Mouse (Mus musculus): ENCODE measurements around the gene Prdm2. TPM values are rescaled to one million over a fixed set of nuclear protein-coding genes. Genes with fewer than 3 reads are reported as not detected.

Gene Prdm2
- polyA plus RNA-seq, 1 experiment: 34.9 TPM

DNA sequence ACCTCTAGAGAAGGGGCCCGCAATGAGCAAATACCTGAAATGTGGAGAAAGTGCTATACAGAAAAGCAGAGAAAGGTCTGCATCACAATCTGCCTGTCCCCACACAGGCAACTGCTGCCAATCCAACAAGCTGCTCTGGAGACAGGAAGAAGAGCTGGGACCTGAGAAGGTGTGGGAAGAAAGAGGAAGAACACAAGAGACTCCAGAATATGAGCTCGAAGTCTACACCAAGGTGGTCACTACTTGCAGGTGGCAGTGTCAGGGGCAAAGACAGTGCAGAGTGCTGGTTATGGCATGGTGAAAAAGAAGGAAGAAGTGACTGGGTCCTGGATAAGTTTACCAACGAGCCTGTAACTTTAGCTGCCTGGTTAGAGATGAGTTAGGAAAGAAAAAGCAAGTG is 14.4 kb downstream of the Prdm2 start:
- no peak overlapping the region for H3K27ac ChIP-seq (ENCODE audit: insufficient read depth, low read length)
- no peak for TF ChIP-seq CTCF (IDR thresholded peaks at IDR 0.05; ENCODE audit: low read depth, low read length)
- TF ChIP-seq POLR2A (IDR thresholded peaks at IDR 0.05; ENCODE audit: insufficient read depth, low read length): no peak
- TF ChIP-seq EP300 (IDR thresholded peaks at IDR 0.05; ENCODE audit: insufficient read depth, low read depth, low read length): no peak
- no peaks in the 10 kb centered on the region for H3K36me3 ChIP-seq (ENCODE audit: control insufficient read depth, insufficient read depth, low read length, poor library complexity, severe bottlenecking)
- H3K9ac ChIP-seq (ENCODE audit: low read depth, poor library complexity, severe bottlenecking): no peak overlapping the region
- H3K4me1 ChIP-seq (ENCODE audit: control insufficient read depth, insufficient read depth, low read length): no peaks in the 10 kb centered on the region
- H3K9me3 ChIP-seq (replicated peaks; ENCODE audit: control insufficient read depth, insufficient read depth, low read length, poor library complexity, severe bottlenecking): no peaks in the 10 kb centered on the region
- no peaks in the 10 kb centered on the region for H3K27me3 ChIP-seq (ENCODE audit: control insufficient read depth, insufficient read depth, low read length, poor library complexity, severe bottlenecking)
- no peak overlapping the region for H3K4me3 ChIP-seq (ENCODE audit: low read depth, low read length)

DNA sequence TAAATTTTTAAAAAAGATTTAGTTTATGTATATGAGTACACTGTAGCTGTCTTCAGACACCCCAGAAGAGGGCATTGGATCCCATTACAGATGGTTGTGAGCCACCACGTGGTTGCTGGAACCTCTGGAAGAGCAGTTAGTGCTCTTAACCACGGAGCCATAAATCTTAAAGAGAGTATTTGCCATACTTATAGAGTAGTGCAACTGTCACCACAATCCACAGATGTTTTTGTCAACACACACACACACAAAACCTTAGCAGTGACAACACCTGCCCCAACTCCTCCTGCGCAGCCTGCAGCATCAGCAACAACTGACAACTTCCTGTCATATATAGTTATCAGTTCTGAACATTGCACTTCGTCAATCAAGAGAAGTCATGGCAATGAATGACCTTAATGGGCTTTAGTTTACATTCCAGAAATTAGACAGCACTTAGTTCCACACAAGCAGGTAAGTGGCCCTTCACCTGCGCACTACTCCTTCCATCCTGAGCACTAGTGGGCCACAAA is 14.9 kb downstream of the Prdm2 start:
- no peak for TF ChIP-seq POLR2A (IDR thresholded peaks at IDR 0.05; ENCODE audit: insufficient read depth, low read length)
- no peak for TF ChIP-seq EP300 (IDR thresholded peaks at IDR 0.05; ENCODE audit: insufficient read depth, low read depth, low read length)
- TF ChIP-seq CTCF (IDR thresholded peaks at IDR 0.05; ENCODE audit: low read depth, low read length): no peak

DNA sequence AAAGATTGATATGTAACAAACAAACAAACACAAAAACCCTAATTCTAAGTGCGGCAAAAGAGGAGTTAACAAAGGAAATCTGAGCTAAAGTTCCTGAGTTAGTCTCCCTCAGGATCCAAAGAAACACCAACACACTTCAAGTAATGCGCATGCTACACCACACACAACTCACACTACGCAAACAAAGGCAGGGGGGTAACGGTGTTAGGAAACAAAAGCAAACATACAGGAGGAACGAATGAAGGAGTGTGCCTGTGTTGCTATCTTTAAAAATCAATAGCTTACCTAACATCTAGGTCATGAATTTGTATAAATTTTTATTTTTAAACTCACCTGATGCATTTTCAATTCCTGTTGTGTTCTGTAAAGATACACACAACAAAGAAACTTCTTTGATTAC is 18.5 kb downstream of the Prdm2 start:
- TF ChIP-seq EP300 (IDR thresholded peaks at IDR 0.05; ENCODE audit: insufficient read depth, low read depth, low read length) (no peak), CTCF (IDR thresholded peaks at IDR 0.05; ENCODE audit: low read depth, low read length) (no peak), POLR2A (IDR thresholded peaks at IDR 0.05; ENCODE audit: insufficient read depth, low read length) (no peak)
- Histone ChIP-seq H3K27me3 (ENCODE audit: control insufficient read depth, insufficient read depth, low read length, poor library complexity, severe bottlenecking) (no peaks in the 10 kb centered on the region), H3K36me3 (ENCODE audit: control insufficient read depth, insufficient read depth, low read length, poor library complexity, severe bottlenecking) (no peaks in the 10 kb centered on the region), H3K4me3 (ENCODE audit: low read depth, low read length) (no peak overlapping the region), H3K4me1 (ENCODE audit: control insufficient read depth, insufficient read depth, low read length) (peaks cover 2% of the 10 kb centered on the region), H3K9ac (ENCODE audit: low read depth, poor library complexity, severe bottlenecking) (no peak overlapping the region), H3K9me3 (replicated peaks; ENCODE audit: control insufficient read depth, insufficient read depth, low read length, poor library complexity, severe bottlenecking) (no peaks in the 10 kb centered on the region), H3K27ac (ENCODE audit: insufficient read depth, low read length) (no peak overlapping the region)

More for the DNA sequence above, 14.9 kb downstream of the Prdm2 start:
- Histone ChIP-seq H3K9ac (ENCODE audit: low read depth, poor library complexity, severe bottlenecking) (no peak overlapping the region), H3K36me3 (ENCODE audit: control insufficient read depth, insufficient read depth, low read length, poor library complexity, severe bottlenecking) (no peaks in the 10 kb centered on the region), H3K4me3 (ENCODE audit: low read depth, low read length) (no peak overlapping the region), H3K27ac (ENCODE audit: insufficient read depth, low read length) (no peak overlapping the region), H3K4me1 (ENCODE audit: control insufficient read depth, insufficient read depth, low read length) (no peaks in the 10 kb centered on the region), H3K27me3 (ENCODE audit: control insufficient read depth, insufficient read depth, low read length, poor library complexity, severe bottlenecking) (no peaks in the 10 kb centered on the region), H3K9me3 (replicated peaks; ENCODE audit: control insufficient read depth, insufficient read depth, low read length, poor library complexity, severe bottlenecking) (no peaks in the 10 kb centered on the region)

DNA sequence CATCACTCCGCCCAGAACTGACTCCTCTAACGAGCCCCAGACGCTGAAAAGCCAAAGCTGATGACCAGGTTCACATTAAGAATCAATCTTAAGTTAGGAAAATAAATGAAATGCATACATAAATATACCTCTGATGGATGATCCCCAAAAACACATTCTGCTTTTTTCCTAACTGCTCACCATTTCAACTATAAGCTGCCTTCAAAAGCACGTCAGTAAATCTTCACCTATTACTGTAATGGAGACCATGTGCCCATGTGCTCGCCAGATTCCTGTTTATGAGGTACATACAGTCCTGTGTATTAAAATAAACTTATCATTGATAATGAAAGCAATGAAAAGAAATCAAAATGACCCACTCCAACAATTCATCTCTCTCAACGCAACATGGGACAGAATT is 19.6 kb downstream of the Prdm2 start:
- Histone ChIP-seq H3K36me3 (ENCODE audit: control insufficient read depth, insufficient read depth, low read length, poor library complexity, severe bottlenecking) (no peaks in the 10 kb centered on the region), H3K9me3 (replicated peaks; ENCODE audit: control insufficient read depth, insufficient read depth, low read length, poor library complexity, severe bottlenecking) (no peaks in the 10 kb centered on the region), H3K4me3 (ENCODE audit: low read depth, low read length) (no peak overlapping the region), H3K27me3 (ENCODE audit: control insufficient read depth, insufficient read depth, low read length, poor library complexity, severe bottlenecking) (no peaks in the 10 kb centered on the region), H3K27ac (ENCODE audit: insufficient read depth, low read length) (no peak overlapping the region), H3K4me1 (ENCODE audit: control insufficient read depth, insufficient read depth, low read length) (peaks cover 2% of the 10 kb centered on the region), H3K9ac (ENCODE audit: low read depth, poor library complexity, severe bottlenecking) (no peak overlapping the region)
- TF ChIP-seq EP300 (IDR thresholded peaks at IDR 0.05; ENCODE audit: insufficient read depth, low read depth, low read length) (no peak), POLR2A (IDR thresholded peaks at IDR 0.05; ENCODE audit: insufficient read depth, low read length) (no peak), CTCF (IDR thresholded peaks at IDR 0.05; ENCODE audit: low read depth, low read length) (no peak)

DNA sequence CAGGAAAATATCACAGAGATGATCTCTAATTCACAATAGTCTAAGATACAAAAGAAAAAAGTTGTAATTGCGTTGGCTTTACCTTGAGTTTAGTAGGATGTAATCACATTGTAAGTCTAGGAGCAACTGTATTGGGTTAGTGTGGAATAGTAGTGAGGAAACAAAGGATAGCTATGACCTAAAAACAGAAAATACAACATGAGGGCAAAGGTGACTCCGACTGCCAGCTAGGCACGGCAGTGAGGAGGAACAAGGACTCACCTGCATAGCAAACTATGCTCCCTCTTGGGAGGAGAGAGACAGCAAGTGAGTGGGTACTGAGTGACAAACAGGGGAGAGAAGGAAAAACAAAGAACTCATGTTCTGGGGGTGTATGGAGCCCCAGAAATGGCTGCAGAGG is 21.0 kb downstream of the Prdm2 start:
- Histone ChIP-seq H3K36me3 (ENCODE audit: control insufficient read depth, insufficient read depth, low read length, poor library complexity, severe bottlenecking) (no peaks in the 10 kb centered on the region), H3K27ac (ENCODE audit: insufficient read depth, low read length) (no peak overlapping the region), H3K4me3 (ENCODE audit: low read depth, low read length) (no peak overlapping the region), H3K27me3 (ENCODE audit: control insufficient read depth, insufficient read depth, low read length, poor library complexity, severe bottlenecking) (no peaks in the 10 kb centered on the region), H3K9ac (ENCODE audit: low read depth, poor library complexity, severe bottlenecking) (no peak overlapping the region), H3K4me1 (ENCODE audit: control insufficient read depth, insufficient read depth, low read length) (peaks cover 2% of the 10 kb centered on the region), H3K9me3 (replicated peaks; ENCODE audit: control insufficient read depth, insufficient read depth, low read length, poor library complexity, severe bottlenecking) (no peaks in the 10 kb centered on the region)
- no peak for TF ChIP-seq EP300 (IDR thresholded peaks at IDR 0.05; ENCODE audit: insufficient read depth, low read depth, low read length)
- TF ChIP-seq CTCF (IDR thresholded peaks at IDR 0.05; ENCODE audit: low read depth, low read length): no peak
- TF ChIP-seq POLR2A (IDR thresholded peaks at IDR 0.05; ENCODE audit: insufficient read depth, low read length): no peak

DNA sequence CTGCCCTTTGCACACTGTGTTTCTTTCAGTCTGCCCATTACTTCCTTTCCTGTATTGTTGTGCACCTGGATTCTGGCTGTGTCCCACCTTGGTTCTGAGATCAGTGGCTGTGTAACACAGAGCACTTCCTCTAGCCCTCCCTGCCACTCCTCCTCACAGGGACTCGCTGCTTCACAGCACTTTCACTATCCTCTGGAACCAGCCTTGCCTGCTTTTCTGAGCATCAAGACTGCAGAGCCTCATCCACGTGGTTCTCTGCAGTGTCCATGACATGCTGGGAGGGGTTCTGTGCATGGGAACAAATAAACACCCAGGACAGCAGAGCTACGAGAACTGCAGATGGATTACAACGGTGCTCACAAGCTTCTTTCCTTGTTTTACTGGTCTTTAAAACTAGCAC is 22.1 kb downstream of the Prdm2 start:
- no peaks in the 10 kb centered on the region for H3K9me3 ChIP-seq (replicated peaks; ENCODE audit: control insufficient read depth, insufficient read depth, low read length, poor library complexity, severe bottlenecking)
- H3K9ac ChIP-seq (ENCODE audit: low read depth, poor library complexity, severe bottlenecking): no peak overlapping the region
- H3K36me3 ChIP-seq (ENCODE audit: control insufficient read depth, insufficient read depth, low read length, poor library complexity, severe bottlenecking): no peaks in the 10 kb centered on the region
- H3K4me3 ChIP-seq (ENCODE audit: low read depth, low read length): no peak overlapping the region
- no peaks in the 10 kb centered on the region for H3K27me3 ChIP-seq (ENCODE audit: control insufficient read depth, insufficient read depth, low read length, poor library complexity, severe bottlenecking)
- H3K27ac ChIP-seq (ENCODE audit: insufficient read depth, low read length): no peak overlapping the region
- H3K4me1 ChIP-seq (ENCODE audit: control insufficient read depth, insufficient read depth, low read length): peaks cover 2% of the 10 kb centered on the region
- TF ChIP-seq EP300 (IDR thresholded peaks at IDR 0.05; ENCODE audit: insufficient read depth, low read depth, low read length): no peak
- TF ChIP-seq POLR2A (IDR thresholded peaks at IDR 0.05; ENCODE audit: insufficient read depth, low read length): no peak
- no peak for TF ChIP-seq CTCF (IDR thresholded peaks at IDR 0.05; ENCODE audit: low read depth, low read length)

Data from ES-Bruce4 (cell line).